Mouse (Mus musculus): ENCODE measurements around the gene Dclk2.

The Dclk2 gene

GRCm38 (mm10) chr3:86842461-86842860, 78.2 kb downstream of the Dclk2 start:
- no peak for DNase-seq

DNA sequence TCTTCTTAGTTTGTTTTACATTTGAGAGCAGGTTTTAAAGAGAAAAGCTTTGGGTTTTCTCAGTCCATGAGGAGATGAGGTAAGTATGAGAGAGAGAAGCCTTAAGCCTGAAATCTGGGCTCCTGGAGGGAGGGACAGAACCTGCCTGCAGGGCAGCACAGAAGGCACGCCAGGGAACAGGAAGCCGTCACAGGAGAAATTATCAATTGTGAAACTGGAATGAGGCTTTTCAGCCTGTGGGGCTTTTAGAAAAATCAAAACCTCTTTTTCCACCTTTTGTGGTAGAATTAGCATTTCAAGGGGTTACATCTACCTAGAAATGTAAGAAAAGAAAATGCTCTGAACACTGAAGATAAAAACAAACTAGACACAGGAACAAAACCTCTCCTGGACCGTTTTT, 81.0 kb downstream of the Dclk2 start:
- no peak for DNase-seq

DNA sequence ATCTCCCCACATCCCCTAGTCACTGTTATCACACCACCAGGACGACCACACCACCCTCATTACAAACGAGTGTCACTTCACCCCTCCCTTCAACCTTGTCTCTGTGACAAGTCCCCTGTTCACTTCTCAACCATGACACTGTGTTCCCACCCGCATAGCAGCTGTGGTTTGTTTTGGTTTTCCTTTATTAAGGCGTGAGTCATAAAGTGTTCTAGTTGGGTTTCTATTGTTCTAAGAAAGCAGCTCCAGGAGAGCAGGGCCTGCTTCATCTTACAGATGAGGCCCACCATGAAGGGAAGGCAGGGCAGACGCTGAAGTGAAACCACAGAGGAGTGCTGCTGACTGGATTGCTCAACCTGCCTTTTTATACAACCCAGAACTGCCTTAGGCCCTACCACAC, 83.3 kb downstream of the Dclk2 start:
- DNase-seq = peak; percentile 19

DNA sequence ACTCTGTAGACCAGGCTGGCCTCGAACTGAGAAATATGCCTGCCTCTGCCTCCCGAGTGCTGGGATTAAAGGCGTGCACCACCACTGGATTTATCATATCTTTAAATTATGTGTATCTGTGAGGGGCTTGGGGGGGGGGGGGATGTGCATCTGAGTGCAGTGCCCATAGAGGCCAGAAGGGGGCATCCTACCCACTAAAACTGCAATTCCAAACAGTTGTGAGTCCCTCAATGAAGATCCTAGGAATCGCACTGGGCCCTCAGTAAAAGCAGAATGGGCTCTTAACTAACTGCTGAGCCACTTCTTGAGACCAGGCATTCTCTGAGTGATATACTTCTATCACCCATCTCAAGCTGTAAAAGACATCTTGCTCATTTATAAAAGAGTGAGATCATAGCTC, 85.5 kb downstream of the Dclk2 start:
- DNase-seq = peak; percentile 40

GRCm38 (mm10) chr3:86834341-86834740, 86.3 kb downstream of the Dclk2 start:
- DNase-seq = peak; percentile 47

- DNase-seq = no peak
These were observed 87.9 kb downstream of the Dclk2 start for GRCm38 (mm10) chr3:86832591-86833267.

- DNase-seq = no peak
These were observed 88.5 kb downstream of the Dclk2 start for GRCm38 (mm10) chr3:86832115-86832514.

GRCm38 (mm10) chr3:86827506-86827905, 93.1 kb downstream of the Dclk2 start:
- DNase-seq = no peak

DNA sequence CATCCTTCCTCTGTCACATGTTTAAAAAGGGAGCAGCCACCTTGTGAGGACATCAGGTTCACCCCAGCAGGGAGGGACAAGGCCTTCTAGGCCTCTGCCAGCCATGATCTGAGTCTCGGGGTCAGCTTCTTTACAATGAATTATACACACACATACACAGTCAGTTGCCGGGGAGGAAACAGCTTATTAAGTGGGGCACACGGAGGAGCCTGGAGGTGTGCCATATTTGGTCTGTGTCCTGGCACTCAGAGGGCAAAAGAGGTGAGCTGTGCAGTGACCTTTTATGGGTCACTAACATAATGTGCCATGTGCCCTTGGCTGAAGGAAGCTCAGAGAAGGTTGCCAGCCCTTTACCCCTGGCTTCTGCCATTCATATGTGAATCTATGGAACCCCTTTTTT, 99.3 kb downstream of the Dclk2 start:
- DNase-seq = no peak

DNA sequence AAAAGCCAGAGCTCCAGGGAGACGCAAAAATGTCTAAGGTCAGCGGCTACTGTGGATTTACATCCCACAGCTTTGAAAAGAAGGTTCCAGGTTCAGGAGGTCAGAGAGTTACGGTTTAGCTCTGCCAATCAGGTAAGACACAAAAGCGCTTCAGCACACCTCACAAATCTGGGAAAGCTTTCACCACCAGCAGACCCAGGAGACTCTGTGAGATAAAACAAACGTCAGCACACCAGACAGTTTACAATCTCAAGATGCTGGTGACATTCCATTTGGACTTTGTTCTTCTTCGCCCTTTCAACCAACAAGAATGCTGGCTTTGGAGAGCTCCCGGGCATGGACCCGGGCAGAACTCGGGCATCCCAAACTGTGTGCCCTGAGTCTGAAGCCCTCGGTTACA, 100.3 kb downstream of the Dclk2 start:
- DNase-seq = no peak

GRCm38 (mm10) chr3:86819372-86819771, 101.3 kb downstream of the Dclk2 start:
- no peak for DNase-seq

DNA sequence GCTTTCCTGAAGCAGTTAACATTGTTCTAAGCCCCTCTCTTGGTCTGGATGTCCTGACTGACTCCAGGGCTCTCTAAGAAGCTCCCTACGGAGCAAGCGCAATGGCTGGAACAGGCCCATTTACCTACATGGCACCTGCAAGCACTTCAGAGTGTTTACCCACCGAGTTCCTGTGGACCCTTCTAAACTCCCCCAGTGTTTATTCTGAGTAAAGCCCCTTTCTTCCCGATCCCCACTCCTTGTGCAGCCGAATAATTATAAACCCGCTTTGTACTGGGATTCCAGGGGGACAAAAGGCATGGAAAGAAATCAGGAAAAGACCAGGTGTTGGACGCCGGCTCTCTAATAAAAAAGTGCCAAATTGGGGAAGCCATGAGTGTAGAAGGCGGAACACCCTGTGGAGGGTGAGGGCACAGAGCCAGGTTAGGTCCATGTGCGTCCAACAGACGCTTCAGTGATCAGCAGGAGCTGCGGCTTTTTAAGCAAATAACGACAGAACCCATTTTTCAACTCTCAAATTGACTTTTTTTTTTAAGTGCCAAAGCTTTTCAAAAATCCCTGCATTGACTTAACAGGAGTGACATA, 102.6 kb downstream of the Dclk2 start:
- no peak for DNase-seq

GRCm38 (mm10) chr3:86812689-86813088, 108.0 kb downstream of the Dclk2 start:
- peak; percentile 82 for DNase-seq

- no peak for DNase-seq
These were observed 109.7 kb downstream of the Dclk2 start for GRCm38 (mm10) chr3:86810908-86811307.

- no peak for DNase-seq
These were observed 111.0 kb downstream of the Dclk2 start for GRCm38 (mm10) chr3:86809646-86810045.

GRCm38 (mm10) chr3:86809199-86809598, 111.5 kb downstream of the Dclk2 start:
- no peak for DNase-seq

DNA sequence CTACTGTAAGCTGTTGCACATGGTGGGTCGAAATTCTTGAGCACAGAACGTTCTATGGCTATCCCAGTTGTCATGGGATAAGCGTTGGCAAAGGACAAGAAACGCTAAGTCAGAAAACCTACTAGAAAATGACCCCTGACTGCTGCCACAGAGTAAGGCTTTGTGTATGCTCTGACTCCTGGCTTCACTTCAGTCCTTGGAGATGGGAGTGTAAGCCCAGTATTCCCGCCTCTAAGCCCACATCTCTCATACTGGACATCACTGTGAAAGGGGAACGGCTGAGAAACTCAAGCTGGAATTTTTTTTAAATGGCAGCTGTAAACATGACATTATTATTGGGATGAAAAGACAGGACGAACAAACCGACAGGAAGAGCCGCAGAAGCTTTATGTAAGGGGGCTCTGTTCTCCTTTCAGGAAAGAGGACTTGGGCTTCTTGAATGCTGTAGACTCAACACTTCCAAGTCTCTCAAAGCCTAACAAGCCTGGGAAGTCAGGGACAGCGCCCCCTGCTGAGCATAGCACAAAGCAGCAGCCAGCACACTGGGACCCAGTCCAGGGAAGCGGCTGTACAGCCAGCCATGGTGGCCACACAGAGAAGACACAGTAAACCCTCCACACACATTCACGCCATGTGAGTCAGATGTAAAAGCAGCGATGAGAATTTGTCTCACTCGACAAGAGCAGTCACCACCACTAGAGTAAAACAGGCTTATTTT, 112.7 kb downstream of the Dclk2 start:
- DNase-seq = peak; percentile 29

DNA sequence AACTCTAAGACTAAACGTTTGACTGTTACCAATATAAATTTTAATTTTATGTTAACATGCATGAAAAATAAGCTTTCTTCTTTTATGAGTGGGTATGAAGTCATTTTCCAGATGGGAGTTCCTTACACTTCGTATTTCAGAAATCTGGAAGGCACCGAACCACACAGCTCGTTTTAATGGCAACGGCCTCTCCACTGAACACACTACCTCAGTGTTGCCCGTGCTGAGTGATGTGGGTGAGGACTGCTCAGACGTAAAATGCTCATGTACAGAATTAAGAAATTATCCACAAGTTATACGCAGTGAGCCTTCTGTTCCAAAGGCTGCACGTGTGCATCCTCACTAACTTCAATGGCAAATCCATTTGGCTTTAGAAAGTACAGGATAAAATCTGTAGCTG, 113.8 kb downstream of the Dclk2 start:
- DNase-seq = no peak

DNA sequence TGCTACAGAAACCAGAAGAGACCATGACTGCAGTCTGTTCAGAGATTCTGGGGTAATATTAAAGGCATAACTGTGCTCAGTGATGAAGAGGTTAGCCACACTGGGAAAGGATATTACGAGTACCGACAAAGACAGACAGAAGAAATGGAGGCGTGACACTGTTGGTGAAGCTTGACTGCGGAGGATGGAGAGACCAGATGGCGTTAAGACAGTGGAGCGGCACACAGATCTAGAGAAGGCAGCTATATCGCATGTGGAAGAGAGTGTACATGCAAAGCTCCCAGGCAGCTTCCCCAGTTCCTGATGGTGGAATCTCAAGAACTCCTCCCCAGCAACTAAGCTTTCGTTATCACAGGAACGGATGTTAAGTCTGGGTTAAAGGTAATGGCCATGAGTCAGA, 116.4 kb downstream of the Dclk2 start:
- no peak for DNase-seq

DNA sequence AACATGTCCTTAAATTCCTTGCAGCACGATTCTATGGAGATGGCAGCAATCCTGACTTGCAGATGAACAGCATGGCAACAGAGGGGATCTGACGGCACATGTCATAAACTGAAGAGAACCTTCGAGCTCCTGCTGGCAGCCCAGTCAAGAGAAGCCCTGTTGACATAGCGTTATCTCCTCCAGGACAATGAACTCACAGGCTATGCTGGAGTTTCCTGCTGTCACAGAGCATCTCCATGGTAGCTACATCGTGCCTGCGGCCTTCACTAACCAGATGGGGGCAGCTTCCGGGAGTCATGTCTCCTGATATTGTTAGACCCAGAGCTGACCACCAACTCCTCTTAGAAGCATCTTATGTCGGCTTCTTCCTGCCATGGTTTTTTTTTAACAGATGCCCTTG, 117.8 kb downstream of the Dclk2 start:
- no peak for DNase-seq

DNA sequence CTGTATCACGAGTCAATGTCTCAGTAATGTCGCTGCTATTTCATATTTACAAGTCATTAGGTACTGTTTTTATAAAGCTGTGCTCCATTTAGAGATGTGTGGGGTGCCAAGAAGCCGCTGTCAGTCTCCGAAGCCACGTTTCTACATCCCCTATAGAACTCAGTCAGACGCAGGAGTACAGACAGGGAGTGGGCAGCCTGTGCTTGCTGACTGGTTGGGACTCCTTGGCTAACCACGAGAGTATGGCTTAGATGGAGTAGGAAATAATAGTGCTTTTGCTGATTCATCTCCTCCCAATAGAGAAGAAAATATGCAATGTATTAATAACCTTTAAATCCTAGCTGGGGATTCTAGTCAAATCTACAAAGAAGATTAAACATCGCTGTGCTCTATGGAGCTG, 119.8 kb downstream of the Dclk2 start:
- DNase-seq = no peak

GRCm38 (mm10) chr3:86799041-86799440, 121.6 kb downstream of the Dclk2 start:
- no peak for DNase-seq

DNA sequence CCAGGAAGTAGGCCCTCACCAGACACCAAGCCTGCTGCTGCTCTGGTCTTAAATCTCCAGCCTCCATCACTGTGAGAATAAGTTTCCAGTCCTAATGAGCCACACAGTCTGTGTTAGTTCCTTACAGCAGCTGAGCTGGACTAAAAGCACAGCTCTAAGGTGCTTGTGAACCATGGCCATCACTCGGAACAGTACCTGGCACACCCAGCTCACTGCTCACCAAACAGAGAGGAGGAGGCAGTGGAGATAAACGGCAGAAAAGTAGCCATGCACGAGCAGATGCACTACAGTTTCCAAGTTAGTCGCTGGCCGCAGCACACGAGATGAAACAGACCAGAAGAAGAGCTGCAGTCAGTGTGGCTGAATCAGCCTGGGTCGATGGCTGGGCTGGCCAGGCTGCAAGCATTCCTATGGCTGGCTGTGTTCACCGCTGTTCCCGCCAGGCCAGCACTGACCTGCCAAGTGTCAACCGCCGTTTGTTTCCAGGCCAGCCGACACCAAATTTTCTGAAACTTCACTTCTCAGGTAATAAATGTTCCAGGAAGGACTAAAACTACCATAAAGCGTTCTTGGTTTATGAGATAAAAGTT, 122.7 kb downstream of the Dclk2 start:
- DNase-seq = no peak

DNA sequence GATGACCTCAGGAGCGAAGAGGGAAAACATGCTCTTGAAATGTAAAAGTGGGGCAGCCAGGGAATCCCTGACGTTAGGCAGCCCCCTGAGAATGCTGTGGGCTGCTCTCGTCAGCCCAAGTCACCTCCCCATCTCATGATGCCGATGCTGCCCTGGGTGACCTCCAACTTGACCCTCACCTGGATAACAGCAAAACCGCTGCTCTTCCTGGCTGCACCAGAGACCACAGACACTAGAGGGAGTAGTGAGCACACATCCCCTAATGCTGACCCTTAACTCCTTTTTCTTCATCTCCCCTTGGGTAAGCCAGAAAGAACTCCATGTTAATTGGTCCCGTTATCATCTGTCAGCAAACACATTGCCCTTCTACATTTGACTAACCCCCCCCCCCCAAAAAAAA, 123.9 kb downstream of the Dclk2 start:
- no peak for DNase-seq

Measured in thymus, postnatal 25 days (tissue).